Mouse (Mus musculus): ENCODE measurements around the gene Gm17555.
"Not testable (repeated sequence)": the region's sequence is repeated elsewhere in the genome, so short reads cannot be mapped to it uniquely, and the experiment has no call there.

Gene Gm17555

DNA sequence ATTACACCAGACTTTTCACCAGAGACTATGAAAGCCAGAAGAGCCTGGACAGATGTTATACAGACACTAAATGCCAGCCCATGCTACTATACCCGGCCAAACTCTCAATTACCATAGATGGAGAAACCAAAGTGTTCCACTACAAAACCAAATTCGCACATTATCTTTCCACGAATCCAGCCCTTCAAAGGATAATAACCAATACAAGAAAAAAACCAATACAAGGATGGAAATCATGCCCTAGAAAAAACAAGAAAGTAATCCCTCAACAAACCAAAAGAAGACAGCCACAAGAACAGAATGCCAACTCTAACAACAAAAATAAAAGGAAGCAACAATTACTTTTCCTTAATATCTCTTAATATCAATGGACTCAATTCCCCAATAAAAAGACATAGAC lies at the start of gene Gm17555:
TSS of gene Gm17555 (plus strand) at position 301 of the 400 bp plus-strand sequence.
- DNase-seq (ENCODE audit: low read depth, low spot score) = not testable (repeated sequence)

DNA sequence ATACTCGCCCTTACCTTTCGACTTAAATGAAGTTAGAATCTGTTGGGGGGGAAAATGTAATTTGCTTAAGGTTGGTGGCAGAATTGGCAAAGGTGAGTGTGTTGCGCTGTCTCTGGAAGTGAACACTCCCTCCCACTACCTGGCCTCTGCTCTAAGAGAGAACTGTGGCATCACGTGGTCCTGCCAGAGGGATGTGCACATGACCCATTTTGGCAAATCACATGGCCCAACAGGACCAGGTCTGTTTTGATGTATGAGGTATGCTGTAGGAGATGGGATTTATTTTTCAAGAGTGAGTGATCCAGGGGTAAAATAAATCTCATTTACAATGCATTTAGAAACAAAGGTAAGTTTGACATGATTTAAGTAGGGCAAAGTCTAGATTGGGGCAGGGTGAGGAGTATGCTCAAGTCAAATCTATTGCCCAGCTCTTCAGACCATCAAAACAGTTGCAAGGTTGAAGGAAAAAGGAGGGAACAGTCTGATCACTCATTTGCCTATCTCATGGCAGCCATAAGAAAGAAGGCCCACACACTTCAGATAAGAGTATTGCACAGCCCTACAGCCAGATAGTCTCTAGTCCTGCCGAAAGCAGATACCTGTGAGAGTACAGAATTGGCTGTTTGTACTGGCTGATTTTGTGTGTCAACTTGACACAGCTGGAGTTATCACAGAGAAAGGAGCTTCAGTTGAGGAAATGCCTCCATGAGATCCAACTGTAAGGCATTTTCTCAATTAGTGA lies 49.5 kb upstream of the Gm17555 start:
- DNase-seq (ENCODE audit: low read depth, low spot score) = no peak

DNA sequence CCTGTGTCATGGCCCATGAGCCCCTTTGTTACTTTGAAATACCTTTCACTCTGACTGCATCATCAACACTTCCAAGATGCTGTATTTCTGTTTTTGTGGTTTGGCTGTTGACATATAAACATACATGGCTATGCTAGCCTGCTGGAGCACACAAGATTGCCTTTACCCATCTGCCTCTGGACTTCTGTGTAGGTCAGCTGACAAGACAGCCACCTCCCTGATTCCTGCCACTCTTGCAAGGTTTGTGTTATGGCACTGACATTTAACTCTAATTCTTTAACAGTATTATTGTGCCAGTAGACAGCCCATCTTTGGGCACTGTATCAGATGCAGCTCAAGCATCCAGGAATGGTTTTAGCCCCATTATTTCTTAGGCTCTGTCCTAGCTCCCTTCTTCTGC lies 48.6 kb upstream of the Gm17555 start:
- no peak for DNase-seq (ENCODE audit: low read depth, low spot score)

DNA sequence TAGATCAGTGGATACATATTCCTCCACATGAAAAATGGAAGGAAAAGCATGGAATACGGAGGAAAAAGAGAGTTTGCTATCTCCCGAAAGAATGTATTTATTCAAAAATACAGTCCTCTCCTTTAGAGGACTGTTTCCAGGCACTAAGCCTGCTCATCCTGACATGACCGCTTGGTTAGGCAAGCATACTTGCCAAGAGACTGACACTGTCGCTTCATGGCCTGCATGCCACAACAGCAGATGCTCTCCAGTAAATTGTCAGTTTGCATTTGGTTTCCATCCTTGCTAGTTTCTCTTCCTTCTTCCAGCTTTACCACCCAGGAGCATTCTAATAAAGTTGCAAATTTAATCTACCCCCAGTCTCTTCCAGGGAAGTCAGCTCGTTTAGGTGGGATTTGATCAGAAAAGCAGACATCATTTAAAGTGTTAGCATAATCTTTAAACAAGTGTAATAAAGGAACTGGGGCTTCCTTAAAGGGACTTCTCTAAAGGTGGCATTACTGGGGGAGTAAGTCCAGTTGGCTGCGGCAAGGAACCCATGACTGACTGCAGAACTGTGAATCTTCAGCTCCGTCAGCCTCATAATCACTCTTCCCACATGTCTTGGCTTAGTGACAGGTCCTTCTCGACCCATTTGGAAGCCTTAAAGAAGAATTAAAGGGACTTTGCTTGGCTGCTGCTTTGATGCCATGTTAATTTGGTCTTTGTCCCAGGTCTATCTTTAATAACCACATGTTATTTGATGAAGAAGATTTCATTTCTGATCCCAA lies 47.9 kb upstream of the Gm17555 start:
- no peak for DNase-seq (ENCODE audit: low read depth, low spot score)

DNA sequence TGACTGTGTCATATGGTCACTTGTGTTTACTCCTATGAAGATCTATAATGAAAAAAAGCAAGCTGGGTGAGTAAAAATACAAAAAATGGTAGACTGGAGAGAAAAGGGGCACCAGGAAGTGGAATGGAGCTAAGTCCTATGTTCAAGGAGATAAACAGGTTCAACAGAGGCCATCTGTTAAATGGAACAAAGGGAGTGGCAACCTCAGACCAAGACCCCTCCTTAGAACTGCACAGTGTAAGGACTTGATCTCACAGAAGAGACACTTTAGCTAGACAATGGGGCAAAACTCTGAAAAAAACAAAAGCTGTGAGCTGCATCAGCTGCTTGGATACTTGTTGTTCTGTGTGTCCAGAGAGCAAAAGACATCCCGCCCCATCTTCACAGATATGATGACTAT lies 43.5 kb upstream of the Gm17555 start:
- DNase-seq (ENCODE audit: low read depth, low spot score) = no peak

DNA sequence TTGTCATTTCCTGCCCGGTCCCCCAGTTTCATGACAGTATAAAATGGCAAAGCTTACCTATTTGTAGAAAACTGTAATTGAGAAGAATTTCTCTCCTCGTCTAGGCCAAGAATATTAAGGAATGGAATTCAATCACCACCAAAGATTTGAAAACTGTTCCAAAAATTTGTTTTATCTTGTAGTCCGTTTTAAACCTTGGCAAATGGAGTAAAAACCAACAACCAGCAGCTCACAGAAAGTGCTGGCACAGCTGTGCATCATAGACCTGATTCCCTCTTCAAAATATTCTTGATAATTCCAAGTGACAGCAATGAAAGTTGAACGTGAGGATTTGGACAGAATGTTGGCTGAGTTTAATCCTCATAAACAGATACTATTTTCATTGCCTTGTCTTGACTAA lies 23.6 kb upstream of the Gm17555 start:
- no peak for DNase-seq (ENCODE audit: low read depth, low spot score)

DNA sequence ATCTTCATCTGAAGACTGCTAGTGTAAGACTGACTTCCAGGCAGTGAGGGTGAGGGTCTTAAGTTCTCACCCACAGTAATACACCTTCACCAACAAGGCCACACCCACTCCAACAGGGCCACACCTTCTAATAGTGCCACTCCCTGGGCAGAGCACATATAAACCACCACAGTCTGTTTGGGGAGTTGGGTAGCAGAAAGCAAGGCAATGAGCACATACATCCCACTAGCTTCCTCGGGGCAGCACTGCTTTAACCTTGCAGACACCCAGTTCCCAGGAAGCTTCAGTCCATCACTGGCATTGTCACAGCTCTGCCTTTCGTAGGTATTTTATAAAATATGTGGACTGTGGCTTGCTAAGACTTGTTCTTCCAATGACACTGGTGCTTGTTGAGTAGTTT lies 22.8 kb upstream of the Gm17555 start:
- no peak for DNase-seq (ENCODE audit: low read depth, low spot score)

DNA sequence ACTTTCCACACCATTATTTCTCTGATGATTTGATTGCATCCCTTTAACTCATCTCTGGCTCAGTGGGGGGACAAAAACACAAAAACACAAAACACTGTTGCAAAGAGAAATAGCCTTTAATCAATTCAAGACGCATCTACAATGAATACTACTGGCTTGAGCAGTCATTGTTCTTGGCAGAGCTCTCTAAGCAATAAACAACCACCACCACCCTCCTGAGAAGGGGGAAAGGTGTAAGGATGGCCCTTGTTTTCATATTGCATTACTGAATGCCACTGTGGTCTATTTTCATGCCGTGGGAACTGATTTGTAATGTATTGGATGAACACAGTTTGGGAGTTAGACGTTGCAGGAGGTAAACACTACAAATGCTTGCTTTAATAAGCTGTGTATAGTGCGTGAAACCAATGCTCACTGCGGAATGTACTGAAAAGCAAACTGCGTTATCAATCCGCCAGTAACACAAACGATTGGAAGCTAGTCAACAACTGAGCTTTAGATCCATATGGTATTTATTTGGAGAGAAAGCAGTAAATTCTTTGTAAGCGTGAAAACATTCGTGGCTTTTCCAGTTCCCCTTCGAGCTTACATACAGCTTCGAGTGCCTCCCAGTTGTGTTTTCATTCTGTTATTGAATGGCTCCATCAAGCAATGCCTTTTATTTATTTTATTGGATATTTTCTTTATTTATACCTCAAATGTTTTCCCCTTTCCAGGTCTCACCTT lies 19.1 kb upstream of the Gm17555 start:
- no peak for DNase-seq (ENCODE audit: low read depth, low spot score)

DNA sequence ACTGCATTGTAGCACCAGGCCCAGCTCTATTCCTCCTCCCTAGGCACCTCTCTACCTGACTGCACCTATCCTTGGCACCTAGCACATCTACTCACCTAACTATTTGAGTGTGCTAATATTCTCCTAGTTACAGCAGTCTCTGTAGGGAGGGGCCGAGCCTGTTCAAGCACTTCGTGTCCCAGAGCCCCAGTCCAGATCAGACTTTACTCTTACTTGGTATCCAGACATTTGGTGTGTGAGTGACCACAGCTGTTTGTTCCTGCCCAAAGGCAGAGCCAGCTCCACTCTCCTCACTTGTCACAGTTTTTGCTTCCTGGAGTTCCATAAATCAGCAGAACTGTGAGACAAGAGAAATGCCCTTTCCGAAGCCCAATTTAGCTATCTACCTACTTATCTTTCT lies 15.9 kb upstream of the Gm17555 start:
- no peak for DNase-seq (ENCODE audit: low read depth, low spot score)

DNA sequence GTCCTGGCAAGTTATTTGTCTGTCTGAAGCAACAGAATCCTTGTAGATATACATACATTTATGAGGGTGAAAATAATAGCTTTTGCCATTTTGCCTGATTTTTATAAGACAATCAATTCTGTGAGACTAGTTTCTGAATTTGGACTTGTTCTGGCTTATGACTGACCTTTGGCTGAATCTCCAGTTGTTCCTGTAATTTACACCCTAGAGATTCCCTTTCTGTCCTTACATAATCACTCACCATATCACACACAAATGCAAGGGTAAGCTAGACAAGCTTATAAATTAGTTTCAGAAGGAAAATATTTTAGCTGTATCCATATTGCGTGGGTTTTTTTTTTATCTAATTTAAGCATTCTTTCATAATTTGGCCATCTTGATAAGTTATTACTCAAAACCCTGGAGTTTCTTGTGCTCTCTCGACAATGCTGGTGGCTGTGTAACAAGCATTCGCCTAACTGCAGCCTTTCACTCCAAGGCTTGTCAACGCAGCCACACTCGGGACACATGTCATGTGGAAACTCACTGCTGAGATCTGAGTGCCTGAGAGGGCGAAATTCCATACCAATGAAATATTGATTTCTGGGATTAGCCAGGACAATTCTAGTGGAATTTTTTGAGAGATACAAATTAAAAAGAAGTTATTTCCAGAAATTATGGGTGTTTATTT lies 3.8 kb upstream of the Gm17555 start:
- no peak for DNase-seq (ENCODE audit: low read depth, low spot score)

DNA sequence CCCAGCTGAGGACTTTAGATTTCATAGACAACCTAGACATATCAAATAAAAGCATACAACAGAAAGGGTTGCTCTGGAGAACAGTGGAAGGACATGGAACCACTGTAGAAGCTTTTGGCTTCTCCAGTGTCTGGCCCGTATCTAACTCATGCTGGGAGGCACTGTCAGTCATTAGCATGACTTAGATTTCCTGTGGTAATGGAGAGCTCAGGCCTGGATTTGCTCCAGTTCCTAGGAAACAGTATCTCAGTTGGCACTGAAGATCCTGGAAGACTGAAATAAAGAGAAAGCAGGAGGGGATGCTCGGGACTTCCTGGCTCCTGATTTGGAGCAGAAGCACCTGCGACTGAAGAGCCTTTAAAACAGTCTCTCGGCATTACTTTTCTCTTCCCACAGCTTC lies 12.7 kb downstream of the Gm17555 start:
- DNase-seq (ENCODE audit: low read depth, low spot score) = no peak

DNA sequence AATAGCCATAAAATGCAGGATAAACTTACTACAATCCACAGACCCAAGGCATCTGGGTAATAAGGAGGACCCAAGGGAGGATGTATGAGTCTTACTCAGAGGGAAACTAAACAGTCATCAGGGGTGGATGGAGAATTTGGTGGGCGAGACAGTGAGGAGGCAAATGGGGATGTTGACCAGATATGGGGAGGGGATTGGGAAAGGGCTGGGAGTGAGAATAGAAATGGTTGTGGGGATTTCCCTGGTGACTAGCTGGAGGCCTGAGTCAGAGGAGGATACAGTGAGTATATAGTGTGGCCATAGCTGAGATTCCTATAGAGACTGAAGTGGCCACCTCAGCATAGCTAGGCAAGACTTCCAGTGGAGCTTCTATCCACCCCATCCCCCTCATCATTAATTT lies 16.8 kb downstream of the Gm17555 start:
- no peak for DNase-seq (ENCODE audit: low read depth, low spot score)

DNA sequence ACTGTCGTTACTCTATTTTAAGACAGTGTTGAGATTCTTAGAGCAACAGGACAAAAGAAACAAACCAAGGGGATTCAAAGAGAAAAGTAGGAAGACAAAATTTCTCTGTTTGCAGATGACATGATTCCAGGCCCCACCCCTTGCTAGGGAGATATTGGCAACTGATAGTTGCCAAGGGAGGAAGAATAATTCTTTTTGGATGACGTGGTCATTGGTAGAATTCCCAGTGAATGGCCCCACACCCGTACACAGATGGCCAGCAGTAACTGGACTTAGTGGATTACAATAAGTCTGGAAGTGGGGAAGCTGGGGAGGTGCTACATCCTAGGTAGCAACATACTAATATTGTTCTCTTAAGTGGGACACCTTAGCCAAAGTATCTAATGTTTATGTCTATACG lies 22.0 kb downstream of the Gm17555 start:
- no peak for DNase-seq (ENCODE audit: low read depth, low spot score)

DNA sequence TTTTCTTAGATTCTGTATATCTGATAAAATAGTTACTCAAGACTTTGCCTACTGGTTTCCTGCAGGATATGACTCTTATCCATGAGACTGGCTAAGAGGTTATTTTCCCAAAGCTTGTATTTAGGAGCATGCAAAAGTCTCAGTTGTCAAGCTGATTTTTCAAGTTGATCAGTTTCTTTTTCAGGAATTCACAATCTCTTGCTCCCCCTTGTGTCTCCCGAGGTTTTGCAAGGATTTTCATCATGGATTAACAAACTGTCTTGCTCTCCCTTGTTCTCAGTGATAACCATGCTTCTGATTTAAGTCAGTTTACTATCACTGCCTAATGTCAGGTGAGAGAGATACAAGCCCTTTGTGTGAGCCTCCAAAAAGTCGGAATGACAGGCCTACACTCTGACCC lies 30.5 kb downstream of the Gm17555 start:
- DNase-seq (ENCODE audit: low read depth, low spot score) = peak; percentile 3

DNA sequence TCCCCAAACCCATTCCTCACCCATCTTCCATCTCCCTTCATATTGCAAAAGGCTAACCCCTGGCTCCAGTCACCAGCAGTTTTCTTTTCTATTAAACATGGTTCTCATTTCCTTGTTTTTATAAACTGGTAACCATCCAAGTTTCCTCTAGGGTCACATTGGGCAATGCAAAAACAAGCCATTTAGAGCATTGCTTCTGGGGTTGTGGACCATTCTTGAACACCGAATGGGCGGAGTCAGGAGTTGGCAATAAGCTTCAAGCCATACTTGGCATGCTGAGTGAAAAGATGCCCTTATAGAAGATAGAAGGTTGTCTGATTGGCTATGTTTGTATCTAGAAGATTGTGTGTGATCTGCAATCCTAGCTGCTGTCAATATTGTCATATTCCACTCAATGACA lies 33.6 kb downstream of the Gm17555 start:
- no peak for DNase-seq (ENCODE audit: low read depth, low spot score)

DNA sequence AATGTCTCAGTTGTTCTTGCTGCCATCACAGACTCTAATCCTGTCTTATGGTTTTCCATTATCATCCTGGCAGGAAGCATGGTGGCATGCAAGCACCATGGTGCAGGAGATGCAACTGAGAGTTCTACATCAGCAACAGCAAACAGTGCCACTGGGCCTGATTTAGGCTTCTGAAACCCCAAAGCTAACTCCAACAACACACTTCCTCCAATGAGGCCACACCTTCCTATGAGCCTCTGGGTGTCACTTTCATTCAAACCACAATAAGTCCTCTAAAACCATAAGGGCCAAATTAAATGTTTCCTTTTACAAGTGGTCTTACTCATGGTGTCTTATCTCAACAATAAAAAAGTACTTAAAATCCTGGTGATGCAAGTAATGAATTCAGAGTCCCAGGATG lies 37.3 kb downstream of the Gm17555 start:
- no peak for DNase-seq (ENCODE audit: low read depth, low spot score)

Data from A20 (cell line).